Mouse (Mus musculus) olfactory bulb, adult 2 months (tissue): Measurements from ENCODE around the gene Spats1.

Source experiments
- CTCF ChIP-seq: fragments of 200-500 bp; IDR thresholded peaks from 2 replicates; pipeline ENCODE4 v1.5.1; 2012; ENCODE audit warnings: low read depth, mild to moderate bottlenecking, low read length, moderate library complexity; ENCODE audit not compliant: insufficient read depth
- POLR2A ChIP-seq: fragments of 200-500 bp; IDR thresholded peaks from 2 replicates; pipeline ENCODE4 v1.6.1; 2012; ENCODE audit warnings: mild to moderate bottlenecking, low read depth, low read length, moderate library complexity; ENCODE audit not compliant: insufficient read depth

- TF ChIP-seq POLR2A, result no peak
- no peak for TF ChIP-seq CTCF
These were observed 20.4 kb downstream of the Spats1 start for GRCm38 (mm10) chr17:45454794-45455193.
